Mouse (Mus musculus) cerebellum, adult 11-12 months (tissue): ENCODE data around the gene Fthl17f.
"Not testable (repeated sequence)": the region's sequence is repeated elsewhere in the genome, so short reads cannot be mapped to it uniquely, and the experiment has no call there.

Experiments used
- DNase-seq: peaks from one replicate; pipeline ENCODE4 v3.0.0; 2022

Gene Fthl17f

GRCm38 (mm10) chrX:9062715-9063114 lies at the start of gene Fthl17f:
Fthl17f (plus strand) TSS chrX:9063015.
- DNase-seq = not testable (repeated sequence)

GRCm38 (mm10) chrX:9016079-9016478 lies 46.7 kb upstream of the Fthl17f start:
- DNase-seq = no peak

GRCm38 (mm10) chrX:9019481-9019880 lies 43.3 kb upstream of the Fthl17f start:
- no peak for DNase-seq

- not testable (repeated sequence) for DNase-seq
Observed at GRCm38 (mm10) chrX:9033193-9033592, 29.6 kb upstream of the Fthl17f start, which contains the start of gene Fthl17e. Fthl17e (plus strand) TSS chrX:9033493.

- not testable (repeated sequence) for DNase-seq
Observed at GRCm38 (mm10) chrX:9041611-9042010, 21.2 kb upstream of the Fthl17f start.

- DNase-seq = peak; percentile 33
Observed at GRCm38 (mm10) chrX:9060952-9061351, 1.9 kb upstream of the Fthl17f start.

- no peak for DNase-seq
Observed at GRCm38 (mm10) chrX:9062101-9062500, 714 bp upstream of the Fthl17f start.

GRCm38 (mm10) chrX:9077699-9078098 lies 14.9 kb downstream of the Fthl17f start:
- DNase-seq = peak; percentile 55

GRCm38 (mm10) chrX:9095066-9095465 lies 32.3 kb downstream of the Fthl17f start:
- DNase-seq = not testable (repeated sequence)

GRCm38 (mm10) chrX:9104262-9104661 lies 41.4 kb downstream of the Fthl17f start, which contains the start of gene 4930402K13Rik:
4930402K13Rik (plus strand) TSS chrX:9104562.
- DNase-seq = no peak

- DNase-seq = no peak
Observed at GRCm38 (mm10) chrX:9110381-9110780, 47.6 kb downstream of the Fthl17f start.
